Mouse (Mus musculus) forebrain, embryonic 16.5 days (tissue): Measurements from ENCODE around the gene Pygm. TPM values are rescaled to one million over a fixed set of nuclear protein-coding genes. Genes with fewer than 3 reads are reported as not detected.

Source experiments
- ATAC-seq: fragments of 200-750 bp; cut with Nextera tagmentation; 2 replicates; pipeline ENCODE4 v1.8.0; 2017; ENCODE audit warnings: mild to moderate bottlenecking, moderate library complexity
- H3K27ac ChIP-seq: fragments of 300-500 bp; sonication (generic); 2 replicates; pipeline ENCODE4 v1.5.1; 2014; ENCODE audit warnings: low read length, control low read depth
- H3K27me3 ChIP-seq: fragments of 300-500 bp; sonication (generic); replicated peaks from 2 replicates; pipeline ENCODE4 v1.6.1; 2014; ENCODE audit warnings: low read length; ENCODE audit not compliant: control insufficient read depth, insufficient read depth
- H3K36me3 ChIP-seq: fragments of 300-500 bp; sonication (generic); 2 replicates; pipeline ENCODE4 v1.6.1; 2014; ENCODE audit not compliant: control insufficient read depth, insufficient read depth
- H3K4me1 ChIP-seq: fragments of 300-500 bp; sonication (generic); replicated peaks from 2 replicates; pipeline ENCODE4 v1.6.1; 2014; ENCODE audit warnings: low read length; ENCODE audit not compliant: control insufficient read depth, insufficient read depth
- H3K4me2 ChIP-seq: fragments of 300-500 bp; sonication (generic); 2 replicates; pipeline ENCODE4 v1.6.1; 2014; ENCODE audit warnings: mild to moderate bottlenecking, low read length, control low read depth
- H3K4me3 ChIP-seq: fragments of 300-500 bp; sonication (generic); replicated peaks from 2 replicates; pipeline ENCODE4 v1.5.1; 2014; ENCODE audit warnings: mild to moderate bottlenecking, low read length, control low read depth
- H3K9ac ChIP-seq: fragments of 300-500 bp; sonication (generic); replicated peaks from 2 replicates; pipeline ENCODE4 v1.6.1; 2014; ENCODE audit warnings: low read depth, low read length, control low read depth
- H3K9me3 ChIP-seq: fragments of 300-500 bp; sonication (generic); 2 replicates; pipeline ENCODE4 v1.6.1; 2016; ENCODE audit warnings: low read length; ENCODE audit not compliant: control insufficient read depth
- WGBS: fragments of 180-500 bp; shearing (Covaris S2); extraction: QIAGEN DNeasy Blood & Tissue Kit; methylation state at CpG from one replicate; pipeline ENCODE4 v1.1.7; 2014; 5-methylcytosine and 5-hydroxymethylcytosine counted together
- polyA plus RNA-seq: library from polyadenylated mRNA; unstranded; fragments of >200 nt; fragmentation: Nextera tagmentation; extraction: Ambion mirVana; gene quantifications from 2 replicates; pipeline ENCODE4 v1.2.1, GENCODE M21; 2015

Pygm gene
- polyA plus RNA-seq, 1 experiment from 2014 or later, result 2.8 TPM

GRCm38 (mm10) chr19:6380411-6381166, 3.6 kb upstream of the Pygm start:
- ATAC-seq, result no peak
- no peak overlapping the region for H3K4me3 ChIP-seq
- H3K4me1 ChIP-seq, result no peaks in the 10 kb centered on the region
- no peaks in the 10 kb centered on the region for H3K27me3 ChIP-seq
- H3K27ac ChIP-seq, result no peak overlapping the region
- no peak overlapping the region for H3K4me2 ChIP-seq
- peaks cover 20% of the 10 kb centered on the region for H3K36me3 ChIP-seq
- no peaks in the 10 kb centered on the region for H3K9me3 ChIP-seq
- WGBS, result 90% methylated on average over 9 of the region's 9 CpGs
- H3K9ac ChIP-seq, result no peak overlapping the region

GRCm38 (mm10) chr19:6381238-6381637, 3.0 kb upstream of the Pygm start:
- no peak for ATAC-seq
- Histone ChIP-seq H3K4me3 (no peak overlapping the region), H3K9ac (no peak overlapping the region), H3K9me3 (no peaks in the 10 kb centered on the region), H3K36me3 (peaks cover 13% of the 10 kb centered on the region), H3K27ac (no peak overlapping the region), H3K27me3 (no peaks in the 10 kb centered on the region), H3K4me1 (no peaks in the 10 kb centered on the region), H3K4me2 (no peak overlapping the region)
- 97% methylated on average over 5 of the region's 5 CpGs for WGBS

- no peak overlapping the region for H3K9ac ChIP-seq
- no peak for ATAC-seq
- no peak overlapping the region for H3K4me2 ChIP-seq
- no peaks in the 10 kb centered on the region for H3K9me3 ChIP-seq
- whole genome bisulfite sequencing, result 80% methylated on average over 4 of the region's 4 CpGs
- H3K4me1 ChIP-seq, result no peaks in the 10 kb centered on the region
- no peak overlapping the region for H3K27ac ChIP-seq
- peaks cover 4% of the 10 kb centered on the region for H3K36me3 ChIP-seq
- no peak overlapping the region for H3K4me3 ChIP-seq
- no peaks in the 10 kb centered on the region for H3K27me3 ChIP-seq
Observed at GRCm38 (mm10) chr19:6382323-6382924, 1.8 kb upstream of the Pygm start.

GRCm38 (mm10) chr19:6383470-6383869, 729 bp upstream of the Pygm start:
- ATAC-seq, result no peak
- 60% methylated on average over 5 of the region's 5 CpGs for WGBS
- Histone ChIP-seq H3K4me3 (no peak overlapping the region), H3K27ac (no peak overlapping the region), H3K9ac (no peak overlapping the region), H3K4me2 (no peak overlapping the region), H3K36me3 (no peaks in the 10 kb centered on the region), H3K4me1 (no peaks in the 10 kb centered on the region), H3K9me3 (no peaks in the 10 kb centered on the region), H3K27me3 (no peaks in the 10 kb centered on the region)

- Histone ChIP-seq H3K9me3 (no peaks in the 10 kb centered on the region), H3K36me3 (no peaks in the 10 kb centered on the region), H3K4me2 (no peak overlapping the region), H3K4me1 (peaks cover 7% of the 10 kb centered on the region), H3K27me3 (no peaks in the 10 kb centered on the region), H3K9ac (no peak overlapping the region), H3K4me3 (no peak overlapping the region), H3K27ac (no peak overlapping the region)
- ATAC-seq, result no peak
- WGBS, result 90% methylated on average over 11 of the region's 11 CpGs
Observed at GRCm38 (mm10) chr19:6384954-6385353, 755 bp downstream of the Pygm start.

- Histone ChIP-seq H3K27me3 (no peaks in the 10 kb centered on the region), H3K36me3 (no peaks in the 10 kb centered on the region), H3K4me1 (peaks cover 7% of the 10 kb centered on the region), H3K9me3 (no peaks in the 10 kb centered on the region), H3K4me2 (no peak overlapping the region), H3K27ac (no peak overlapping the region), H3K9ac (no peak overlapping the region), H3K4me3 (no peak overlapping the region)
- 89% methylated on average over 5 of the region's 5 CpGs for WGBS
- no peak for ATAC-seq
Observed at GRCm38 (mm10) chr19:6385419-6385818, 1.2 kb downstream of the Pygm start.

GRCm38 (mm10) chr19:6385821-6386220, 1.6 kb downstream of the Pygm start:
- Histone ChIP-seq H3K4me2 (no peak overlapping the region), H3K27me3 (no peaks in the 10 kb centered on the region), H3K4me1 (peaks cover 7% of the 10 kb centered on the region), H3K9me3 (no peaks in the 10 kb centered on the region), H3K4me3 (no peak overlapping the region), H3K36me3 (no peaks in the 10 kb centered on the region), H3K27ac (no peak overlapping the region), H3K9ac (no peak overlapping the region)
- WGBS, result 77% methylated on average over 7 of the region's 7 CpGs
- ATAC-seq, result no peak

GRCm38 (mm10) chr19:6386234-6386633, 2.0 kb downstream of the Pygm start:
- ATAC-seq, result no peak
- Histone ChIP-seq H3K9ac (no peak overlapping the region), H3K4me1 (peaks cover 7% of the 10 kb centered on the region), H3K4me3 (no peak overlapping the region), H3K27ac (no peak overlapping the region), H3K9me3 (no peaks in the 10 kb centered on the region), H3K36me3 (no peaks in the 10 kb centered on the region), H3K27me3 (no peaks in the 10 kb centered on the region), H3K4me2 (no peak overlapping the region)
- 66% methylated on average over 9 of the region's 9 CpGs for WGBS

GRCm38 (mm10) chr19:6388006-6388405, 3.8 kb downstream of the Pygm start:
- no peaks in the 10 kb centered on the region for H3K27me3 ChIP-seq
- H3K9me3 ChIP-seq, result no peaks in the 10 kb centered on the region
- H3K36me3 ChIP-seq, result no peaks in the 10 kb centered on the region
- no peak overlapping the region for H3K27ac ChIP-seq
- H3K4me2 ChIP-seq, result no peak overlapping the region
- no peak overlapping the region for H3K4me3 ChIP-seq
- H3K4me1 ChIP-seq, result peaks cover 7% of the 10 kb centered on the region
- WGBS, result 80% methylated on average over 13 of the region's 13 CpGs
- H3K9ac ChIP-seq, result no peak overlapping the region
- ATAC-seq, result no peak
